Mouse (Mus musculus) neural tube, embryonic 13.5 days (tissue): ENCODE measurements around the gene Gm6588. TPM values are rescaled to one million over a fixed set of nuclear protein-coding genes. Genes with fewer than 3 reads are reported as not detected.
A peak's percentile ranks its signal among the peaks of the same experiment; 100 is the strongest.

Experiments used
- ATAC-seq: fragments of 200-750 bp; cut with Nextera tagmentation; 2 replicates; pipeline ENCODE4 v1.8.0; 2017; ENCODE audit warnings: low read depth, mild to moderate bottlenecking, moderate TSS enrichment, moderate library complexity
- H3K27ac ChIP-seq: fragments of 300-500 bp; sonication (generic); replicated peaks from 2 replicates; pipeline ENCODE4 v1.5.1; 2015; ENCODE audit warnings: moderate library complexity, mild to moderate bottlenecking, inconsistent platforms
- H3K27me3 ChIP-seq: fragments of 300-500 bp; sonication (generic); 2 replicates; pipeline ENCODE4 v1.6.1; 2015; ENCODE audit warnings: mild to moderate bottlenecking, inconsistent platforms
- H3K36me3 ChIP-seq: fragments of 300-500 bp; sonication (generic); 2 replicates; pipeline ENCODE4 v1.6.1; 2015; ENCODE audit warnings: mild to moderate bottlenecking, inconsistent platforms
- H3K4me1 ChIP-seq: fragments of 300-500 bp; sonication (generic); replicated peaks from 2 replicates; pipeline ENCODE4 v1.6.1; 2015; ENCODE audit warnings: inconsistent platforms
- H3K4me2 ChIP-seq: fragments of 300-500 bp; sonication (generic); 2 replicates; pipeline ENCODE4 v1.6.1; 2015; ENCODE audit warnings: inconsistent platforms, mild to moderate bottlenecking, moderate library complexity
- H3K4me3 ChIP-seq: fragments of 300-500 bp; sonication (generic); 2 replicates; pipeline ENCODE4 v1.5.1; 2015; ENCODE audit warnings: mild to moderate bottlenecking, inconsistent platforms
- H3K9ac ChIP-seq: fragments of 300-500 bp; sonication (generic); 2 replicates; pipeline ENCODE4 v1.6.1; 2015; ENCODE audit warnings: moderate library complexity, mild to moderate bottlenecking, inconsistent platforms
- H3K9me3 ChIP-seq: fragments of 300-500 bp; sonication (generic); 2 replicates; pipeline ENCODE4 v1.6.1; 2016; ENCODE audit warnings: inconsistent platforms
- WGBS: fragments of 180-500 bp; shearing (Covaris S2); methylation state at CpG from one replicate; pipeline ENCODE4 v1.1.7; 2015; 5-methylcytosine and 5-hydroxymethylcytosine counted together
- polyA plus RNA-seq: library from polyadenylated mRNA; unstranded; fragments of >200 nt; fragmentation: Nextera tagmentation; extraction: Ambion mirVana; gene quantifications from 2 replicates; pipeline ENCODE4 v1.2.1, GENCODE M21; 2015

Gene Gm6588
- polyA plus RNA-seq, 1 experiment from 2014 or later, result 0.93 TPM

- H3K27ac ChIP-seq, result peak overlapping the region; percentile 80
- no peaks in the 10 kb centered on the region for H3K9me3 ChIP-seq
- H3K36me3 ChIP-seq, result no peaks in the 10 kb centered on the region
- peaks cover 66% of the 10 kb centered on the region for H3K4me1 ChIP-seq
- H3K27me3 ChIP-seq, result no peaks in the 10 kb centered on the region
- peak; percentile 45 for ATAC-seq
- H3K9ac ChIP-seq, result peak overlapping the region; percentile 45; the same call in 1 of the 2 replicates
- H3K4me3 ChIP-seq, result no peak overlapping the region
- peak overlapping the region; percentile 20 for H3K4me2 ChIP-seq
- 19% methylated on average over 19 of the region's 19 CpGs for WGBS
These were observed 32.8 kb downstream of the Gm6588 start for GRCm38 (mm10) chr5:112481946-112482410.

GRCm38 (mm10) chr5:112482551-112482950 is 33.3 kb downstream of the Gm6588 start:
- no peaks in the 10 kb centered on the region for H3K27me3 ChIP-seq
- H3K4me2 ChIP-seq, result peak overlapping the region; percentile 20; the same call in 1 of the 2 replicates
- peak overlapping the region; percentile 45; the same call in 1 of the 2 replicates for H3K9ac ChIP-seq
- H3K9me3 ChIP-seq, result no peaks in the 10 kb centered on the region
- H3K36me3 ChIP-seq, result no peaks in the 10 kb centered on the region
- no peak overlapping the region for H3K4me3 ChIP-seq
- H3K27ac ChIP-seq, result peak overlapping the region; percentile 80
- H3K4me1 ChIP-seq, result peaks cover 67% of the 10 kb centered on the region
- ATAC-seq, result no peak
- 64% methylated on average over 13 of the region's 13 CpGs for WGBS

- peaks cover 62% of the 10 kb centered on the region for H3K4me1 ChIP-seq
- H3K27ac ChIP-seq, result 0 out of 2 replicates have a peak overlapping the region, but pooled peaks have one; percentile 80
These were observed 33.8 kb downstream of the Gm6588 start for GRCm38 (mm10) chr5:112483030-112483429.

GRCm38 (mm10) chr5:112484924-112485715 is 35.9 kb downstream of the Gm6588 start:
- 10% methylated on average over 13 of the region's 13 CpGs for WGBS
- Histone ChIP-seq H3K9me3 (no peaks in the 10 kb centered on the region), H3K4me2 (no peak overlapping the region), H3K9ac (0 out of 2 replicates have a peak overlapping the region, but pooled peaks have one; percentile 22), H3K4me3 (no peak overlapping the region), H3K36me3 (no peaks in the 10 kb centered on the region), H3K27me3 (no peaks in the 10 kb centered on the region), H3K27ac (peak overlapping the region; percentile 52), H3K4me1 (peaks cover 52% of the 10 kb centered on the region)
- ATAC-seq, result peak; percentile 26; the same call in 1 of the 2 replicates

More at GRCm38 (mm10) chr5:112483030-112483429, 33.8 kb downstream of the Gm6588 start:
- H3K36me3 ChIP-seq, result no peaks in the 10 kb centered on the region
- no peaks in the 10 kb centered on the region for H3K9me3 ChIP-seq
- WGBS, result 85% methylated on average over 8 of the region's 8 CpGs
- H3K4me2 ChIP-seq, result no peak overlapping the region
- H3K4me3 ChIP-seq, result no peak overlapping the region
- no peak overlapping the region for H3K9ac ChIP-seq
- H3K27me3 ChIP-seq, result no peaks in the 10 kb centered on the region
- no peak for ATAC-seq

- no peak overlapping the region for H3K4me3 ChIP-seq
- no peaks in the 10 kb centered on the region for H3K36me3 ChIP-seq
- no peak overlapping the region for H3K4me2 ChIP-seq
- ATAC-seq, result no peak
- WGBS, result 67% methylated on average over 5 of the region's 5 CpGs
- peaks cover 45% of the 10 kb centered on the region for H3K4me1 ChIP-seq
- H3K27ac ChIP-seq, result no peak overlapping the region
- H3K9me3 ChIP-seq, result no peaks in the 10 kb centered on the region
- H3K9ac ChIP-seq, result no peak overlapping the region
- no peaks in the 10 kb centered on the region for H3K27me3 ChIP-seq
These were observed 37.2 kb downstream of the Gm6588 start for GRCm38 (mm10) chr5:112486415-112486814.

- no peak overlapping the region for H3K27ac ChIP-seq
- no peaks in the 10 kb centered on the region for H3K36me3 ChIP-seq
- H3K4me1 ChIP-seq, result peaks cover 35% of the 10 kb centered on the region
- H3K4me2 ChIP-seq, result no peak overlapping the region
- no peak overlapping the region for H3K4me3 ChIP-seq
- no peak for ATAC-seq
- H3K9me3 ChIP-seq, result no peaks in the 10 kb centered on the region
- no peak overlapping the region for H3K9ac ChIP-seq
- 78% methylated on average over 1 of the region's 1 CpGs for WGBS
- H3K27me3 ChIP-seq, result no peaks in the 10 kb centered on the region
These were observed 38.3 kb downstream of the Gm6588 start for GRCm38 (mm10) chr5:112487504-112487903.

GRCm38 (mm10) chr5:112488101-112488776 is 39.0 kb downstream of the Gm6588 start:
- no peak for ATAC-seq
- Histone ChIP-seq H3K27me3 (no peaks in the 10 kb centered on the region), H3K9ac (no peak overlapping the region), H3K4me2 (no peak overlapping the region), H3K27ac (no peak overlapping the region), H3K36me3 (no peaks in the 10 kb centered on the region), H3K4me3 (no peak overlapping the region), H3K4me1 (peaks cover 35% of the 10 kb centered on the region), H3K9me3 (no peaks in the 10 kb centered on the region)
- 49% methylated on average over 8 of the region's 8 CpGs for WGBS

GRCm38 (mm10) chr5:112491489-112491888 is 42.3 kb downstream of the Gm6588 start:
- 54% methylated on average over 11 of the region's 11 CpGs for WGBS
- ATAC-seq, result no peak
- H3K27ac ChIP-seq, result no peak overlapping the region

GRCm38 (mm10) chr5:112493492-112493891 is 44.3 kb downstream of the Gm6588 start:
- Histone ChIP-seq H3K9ac (no peak overlapping the region), H3K9me3 (no peaks in the 10 kb centered on the region), H3K36me3 (no peaks in the 10 kb centered on the region), H3K27ac (peak overlapping the region; percentile 62), H3K4me3 (no peak overlapping the region), H3K4me2 (peak overlapping the region; percentile 11; the same call in 1 of the 2 replicates), H3K27me3 (0 out of 2 replicates have a peak, but pooled peaks cover 3% of the 10 kb centered on the region), H3K4me1 (peaks cover 13% of the 10 kb centered on the region)
- 33% methylated on average over 11 of the region's 11 CpGs for WGBS
- peak; percentile 32; the same call in 1 of the 2 replicates for ATAC-seq

More at GRCm38 (mm10) chr5:112491489-112491888, 42.3 kb downstream of the Gm6588 start:
- Histone ChIP-seq H3K27me3 (0 out of 2 replicates have a peak, but pooled peaks cover 3% of the 10 kb centered on the region), H3K4me3 (no peak overlapping the region), H3K9me3 (no peaks in the 10 kb centered on the region), H3K9ac (no peak overlapping the region), H3K4me1 (peaks cover 19% of the 10 kb centered on the region), H3K4me2 (no peak overlapping the region), H3K36me3 (no peaks in the 10 kb centered on the region)

GRCm38 (mm10) chr5:112496753-112497369 is 47.6 kb downstream of the Gm6588 start:
- Histone ChIP-seq H3K9ac (no peak overlapping the region), H3K4me1 (peaks cover 42% of the 10 kb centered on the region), H3K4me3 (no peak overlapping the region), H3K4me2 (no peak overlapping the region), H3K9me3 (no peaks in the 10 kb centered on the region), H3K36me3 (no peaks in the 10 kb centered on the region), H3K27ac (no peak overlapping the region), H3K27me3 (0 out of 2 replicates have a peak, but pooled peaks cover 3% of the 10 kb centered on the region)
- WGBS, result 83% methylated on average over 7 of the region's 7 CpGs
- no peak for ATAC-seq

GRCm38 (mm10) chr5:112498921-112499917 is 50.0 kb downstream of the Gm6588 start:
- H3K9ac ChIP-seq, result no peak overlapping the region; the same call in 1 of the 2 replicates
- no peaks in the 10 kb centered on the region for H3K36me3 ChIP-seq
- no peak for ATAC-seq
- H3K4me3 ChIP-seq, result no peak overlapping the region
- 0 out of 2 replicates have a peak, but pooled peaks cover 3% of the 10 kb centered on the region for H3K27me3 ChIP-seq
- no peak overlapping the region for H3K27ac ChIP-seq
- peaks cover 30% of the 10 kb centered on the region for H3K4me1 ChIP-seq
- no peaks in the 10 kb centered on the region for H3K9me3 ChIP-seq
- H3K4me2 ChIP-seq, result no peak overlapping the region
- 75% methylated on average over 13 of the region's 13 CpGs for WGBS
